Mouse (Mus musculus): ENCODE results near the gene Polr2f. TPM values are rescaled to one million over a fixed set of nuclear protein-coding genes. Genes with fewer than 3 reads are reported as not detected.

Polr2f gene
- total and polyA plus RNA-seq, 3 experiments = 423 to 510 TPM; not detected in 1

- no peaks in the 10 kb centered on the region for H3K9me3 ChIP-seq (replicated peaks; ENCODE audit: insufficient read depth, low read length)
- no peak overlapping the region for H3K9ac ChIP-seq (ENCODE audit: control insufficient read depth, low read depth, low read length, poor library complexity, severe bottlenecking)
- H3K4me3 ChIP-seq (ENCODE audit: control insufficient read depth in 1 of 2, insufficient read depth in 1 of 2, low read depth in 2 of 2, low read length in 2 of 2) = no peak overlapping the region
- peaks cover 0 to 3% of the 10 kb centered on the region in 2 experiments; a peak in 1 of 4 replicates for H3K4me1 ChIP-seq (ENCODE audit: control insufficient read depth in 1 of 2, insufficient read depth in 2 of 2, low read length in 2 of 2)
- H3K36me3 ChIP-seq (ENCODE audit: control insufficient read depth in 1 of 2, insufficient read depth in 2 of 2, low read length in 2 of 2) = peaks cover 0 to 2% of the 10 kb centered on the region in 2 experiments; a peak in 1 of 4 replicates
- no peaks in the 10 kb centered on the region for H3K79me2 ChIP-seq (ENCODE audit: control insufficient read depth, insufficient read depth, low read length, poor library complexity)
- no peak for DNase-seq (ENCODE audit: low read depth, low spot score)
- no peaks in the 10 kb centered on the region for H3K27me3 ChIP-seq (ENCODE audit: control insufficient read depth in 1 of 2, insufficient read depth in 2 of 2, low read length in 2 of 2)
- no peak overlapping the region for H3K27ac ChIP-seq (ENCODE audit: control insufficient read depth, low read depth, low read length)
- TF ChIP-seq ETS1 (IDR thresholded peaks at IDR 0.05; ENCODE audit: low read depth, low read length) (no peak), USF1 (IDR thresholded peaks at IDR 0.05; ENCODE audit: low read depth, low read length) (no peak), UBTF (IDR thresholded peaks at IDR 0.05; ENCODE audit: borderline replicate concordance, insufficient read depth, low read depth, low read length) (no peak), E2F4 (IDR thresholded peaks at IDR 0.05; ENCODE audit: borderline replicate concordance, low read depth, low read length) (no peak), MAZ (IDR thresholded peaks at IDR 0.05; ENCODE audit: low read depth, low read length) (no peak), POLR2A (IDR thresholded peaks at IDR 0.05; ENCODE audit: control insufficient read depth in 1 of 2, insufficient read depth in 1 of 2, low read depth in 1 of 2, low read length in 2 of 2, poor library complexity in 1 of 2) (no peak), MAFK (IDR thresholded peaks at IDR 0.05; ENCODE audit: borderline replicate concordance, low read depth, low read length) (no peak), GABPA (IDR thresholded peaks at IDR 0.05; ENCODE audit: low read depth, low read length) (no peak), MYB (IDR thresholded peaks at IDR 0.05; ENCODE audit: low read depth, low read length) (no peak), ZNF384 (IDR thresholded peaks at IDR 0.05; ENCODE audit: low read depth, low read length) (no peak), EP300 (IDR thresholded peaks at IDR 0.05; ENCODE audit: low read depth in 1 of 2, low read length in 2 of 2) (no peak)
Measured at GRCm38 (mm10) chr15:79100391-79100790, 40.4 kb upstream of the Polr2f start.

- no peak for DNase-seq (ENCODE audit: low read depth, low spot score)
- H3K79me2 ChIP-seq (ENCODE audit: control insufficient read depth, insufficient read depth, low read length, poor library complexity) = no peaks in the 10 kb centered on the region
- no peak for TF ChIP-seq MAZ (IDR thresholded peaks at IDR 0.05; ENCODE audit: low read depth, low read length)
- TF ChIP-seq POLR2AphosphoS5 (IDR thresholded peaks at IDR 0.05; ENCODE audit: borderline replicate concordance, low read depth, low read length) = no peak
- TF ChIP-seq MAX (IDR thresholded peaks at IDR 0.05; ENCODE audit: low read length) = no peak
- H3K27me3 ChIP-seq (ENCODE audit: control insufficient read depth in 1 of 2, insufficient read depth in 2 of 2, low read length in 2 of 2) = no peaks in the 10 kb centered on the region
- H3K4me3 ChIP-seq (ENCODE audit: control insufficient read depth in 1 of 2, insufficient read depth in 1 of 2, low read depth in 2 of 2, low read length in 2 of 2) = no peak overlapping the region
- no peaks in the 10 kb centered on the region for H3K9me3 ChIP-seq (replicated peaks; ENCODE audit: insufficient read depth, low read length)
- H3K9ac ChIP-seq (ENCODE audit: control insufficient read depth, low read depth, low read length, poor library complexity, severe bottlenecking) = no peak overlapping the region
- H3K36me3 ChIP-seq (ENCODE audit: control insufficient read depth in 1 of 2, insufficient read depth in 2 of 2, low read length in 2 of 2) = peaks cover 0 to 2% of the 10 kb centered on the region in 2 experiments; a peak in 1 of 4 replicates
- H3K4me1 ChIP-seq (ENCODE audit: control insufficient read depth in 1 of 2, insufficient read depth in 2 of 2, low read length in 2 of 2) = peaks cover 0 to 3% of the 10 kb centered on the region in 2 experiments; a peak in 1 of 4 replicates
- no peak overlapping the region for H3K27ac ChIP-seq (ENCODE audit: control insufficient read depth, low read depth, low read length)
Measured at GRCm38 (mm10) chr15:79101531-79101930, 39.3 kb upstream of the Polr2f start.

GRCm38 (mm10) chr15:79103264-79103663 lies 37.5 kb upstream of the Polr2f start:
- H3K36me3 ChIP-seq (ENCODE audit: control insufficient read depth in 1 of 2, insufficient read depth in 2 of 2, low read length in 2 of 2) = 0 out of 4 replicates have a peak, but pooled peaks cover 0 to 3% of the 10 kb centered on the region in 2 experiments
- H3K4me1 ChIP-seq (ENCODE audit: control insufficient read depth in 1 of 2, insufficient read depth in 2 of 2, low read length in 2 of 2) = peaks cover 0 to 2% of the 10 kb centered on the region in 2 experiments; a peak in 1 of 4 replicates
- no peak overlapping the region for H3K4me3 ChIP-seq (ENCODE audit: control insufficient read depth in 1 of 2, insufficient read depth in 1 of 2, low read depth in 2 of 2, low read length in 2 of 2)
- no peak overlapping the region for H3K9ac ChIP-seq (ENCODE audit: control insufficient read depth, low read depth, low read length, poor library complexity, severe bottlenecking)
- H3K9me3 ChIP-seq (replicated peaks; ENCODE audit: insufficient read depth, low read length) = no peaks in the 10 kb centered on the region
- no peaks in the 10 kb centered on the region for H3K27me3 ChIP-seq (ENCODE audit: control insufficient read depth in 1 of 2, insufficient read depth in 2 of 2, low read length in 2 of 2)
- TF ChIP-seq USF2 (IDR thresholded peaks at IDR 0.05; ENCODE audit: borderline replicate concordance in 1 of 2, insufficient read depth in 1 of 2, low read depth in 1 of 2, low read length in 2 of 2) = no peak
- no peak for TF ChIP-seq ZKSCAN1 (IDR thresholded peaks at IDR 0.05; ENCODE audit: low read depth, low read length)
- TF ChIP-seq ZNF384 (IDR thresholded peaks at IDR 0.05; ENCODE audit: low read depth, low read length) = no peak
- TF ChIP-seq CHD1 (IDR thresholded peaks at IDR 0.05; ENCODE audit: low read depth, low read length) = no peak
- TF ChIP-seq GATA1 (IDR thresholded peaks at IDR 0.05; ENCODE audit: low read depth, low read length) = no peak
- TF ChIP-seq E2F4 (IDR thresholded peaks at IDR 0.05; ENCODE audit: borderline replicate concordance, low read depth, low read length) = no peak
- no peak for TF ChIP-seq TBP (IDR thresholded peaks at IDR 0.05; ENCODE audit: low read depth, low read length)
- no peak for TF ChIP-seq KAT2A (conservative IDR thresholded peaks at IDR 0.05; ENCODE audit: low read depth, low read length)
- H3K27ac ChIP-seq (ENCODE audit: control insufficient read depth, low read depth, low read length) = no peak overlapping the region
- no peak for DNase-seq (ENCODE audit: low read depth, low spot score)
- no peaks in the 10 kb centered on the region for H3K79me2 ChIP-seq (ENCODE audit: control insufficient read depth, insufficient read depth, low read length, poor library complexity)
